Mouse (Mus musculus) layer of hippocampus, adult 11-12 months (tissue): ENCODE measurements around the gene Gm382.

ENCODE experiments used
- DNase-seq: peaks from one replicate; pipeline ENCODE4 v3.0.0; 2022; ENCODE audit warnings: low spot score

Gene Gm382

GRCm38 (mm10) chrX:127039672-127040071, at the start of gene Gm382:
Gm382 (plus strand) TSS chrX:127039972.
- DNase-seq: no peak

GRCm38 (mm10) chrX:127070179-127070578, 30.4 kb downstream of the Gm382 start:
- DNase-seq: no peak

- no peak for DNase-seq
Measured at GRCm38 (mm10) chrX:127091282-127091681, 51.5 kb downstream of the Gm382 start.

GRCm38 (mm10) chrX:127093036-127093435, 53.3 kb downstream of the Gm382 start:
- no peak for DNase-seq

- DNase-seq: no peak
Measured at GRCm38 (mm10) chrX:127093961-127094360, 54.2 kb downstream of the Gm382 start.

- DNase-seq: no peak
Measured at GRCm38 (mm10) chrX:127104341-127104740, 64.6 kb downstream of the Gm382 start.
